Mouse (Mus musculus) heart, embryonic 12.5 days (tissue): ENCODE results near the gene Tmem106c. TPM values are rescaled to one million over a fixed set of nuclear protein-coding genes. Genes with fewer than 3 reads are reported as not detected.

Experiments used
- ATAC-seq: fragments of 200-750 bp; cut with Nextera tagmentation; 2 replicates; pipeline ENCODE4 v1.8.0; 2017; ENCODE audit warnings: moderate TSS enrichment, moderate library complexity; ENCODE audit not compliant: insufficient number of reproducible peaks, low FRiP score
- H3K27ac ChIP-seq: fragments of 300-500 bp; sonication (generic); 2 replicates; pipeline ENCODE4 v1.5.1; 2016; ENCODE audit warnings: mild to moderate bottlenecking, moderate library complexity; ENCODE audit not compliant: poor library complexity, severe bottlenecking
- H3K27me3 ChIP-seq: fragments of 300-500 bp; sonication (generic); replicated peaks from 2 replicates; pipeline ENCODE4 v1.6.1; 2016; ENCODE audit warnings: mild to moderate bottlenecking, moderate library complexity
- H3K36me3 ChIP-seq: fragments of 300-500 bp; sonication (generic); 2 replicates; pipeline ENCODE4 v1.6.1; 2016; ENCODE audit warnings: mild to moderate bottlenecking, moderate library complexity
- H3K4me1 ChIP-seq: fragments of 300-500 bp; sonication (generic); replicated peaks from 2 replicates; pipeline ENCODE4 v1.6.1; 2016; ENCODE audit warnings: mild to moderate bottlenecking
- H3K4me2 ChIP-seq: fragments of 300-500 bp; sonication (generic); 2 replicates; pipeline ENCODE4 v1.6.1; 2016; ENCODE audit warnings: mild to moderate bottlenecking, moderate library complexity
- H3K4me3 ChIP-seq: fragments of 300-500 bp; sonication (generic); 2 replicates; pipeline ENCODE4 v1.5.1; 2016; ENCODE audit warnings: mild to moderate bottlenecking
- H3K9ac ChIP-seq: fragments of 300-500 bp; sonication (generic); 2 replicates; pipeline ENCODE4 v1.6.1; 2016; ENCODE audit warnings: mild to moderate bottlenecking, moderate library complexity
- H3K9me3 ChIP-seq: fragments of 300-500 bp; sonication (generic); replicated peaks from 2 replicates; pipeline ENCODE4 v1.6.1; 2016; ENCODE audit warnings: mild to moderate bottlenecking, moderate library complexity
- WGBS: fragments of 180-500 bp; shearing (Covaris S2); methylation state at CpG from one replicate; pipeline ENCODE4 v1.1.7; 2016; 5-methylcytosine and 5-hydroxymethylcytosine counted together
- polyA plus RNA-seq: library from polyadenylated mRNA; unstranded; fragments of >200 nt; fragmentation: Nextera tagmentation; extraction: Ambion mirVana; gene quantifications from 2 replicates; pipeline ENCODE4 v1.2.1, GENCODE M21; 2016

The Tmem106c gene
- 28.5 and 32.2 TPM in 2 replicates for polyA plus RNA-seq

- Histone ChIP-seq H3K36me3 (0 out of 2 replicates have a peak, but pooled peaks cover 5% of the 10 kb centered on the region), H3K27me3 (no peaks in the 10 kb centered on the region), H3K4me3 (peak within 1 kb of the TSS; percentile 71), H3K9me3 (no peaks in the 10 kb centered on the region), H3K4me2 (peak within 1 kb of the TSS; percentile 85), H3K9ac (peak within 1 kb of the TSS; percentile 83), H3K4me1 (peaks cover 6% of the 10 kb centered on the region; the same call in 1 of the 2 replicates), H3K27ac (peak within 1 kb of the TSS; percentile 83)
- peak; percentile 93 for ATAC-seq
- under 1% methylated on average over 67 of the region's 67 CpGs for WGBS
Measured at GRCm38 (mm10) chr15:97963989-97964835, at the start of gene Tmem106c. Gene Tmem106c (plus strand): TSS chr15:97964200.

- Histone ChIP-seq H3K9ac (no peak overlapping the region), H3K4me3 (no peak overlapping the region), H3K36me3 (no peaks in the 10 kb centered on the region), H3K27me3 (peaks cover 22% of the 10 kb centered on the region), H3K4me1 (peaks cover 18% of the 10 kb centered on the region), H3K9me3 (no peaks in the 10 kb centered on the region), H3K4me2 (peak overlapping the region; percentile 47), H3K27ac (no peak overlapping the region)
- 4% methylated on average over 9 of the region's 9 CpGs for WGBS
- peak; percentile 72 for ATAC-seq
Measured at GRCm38 (mm10) chr15:97914331-97914747, 49.7 kb upstream of the Tmem106c start.

- 73% methylated on average over 9 of the region's 9 CpGs for WGBS
- Histone ChIP-seq H3K4me2 (no peak overlapping the region), H3K4me3 (no peak overlapping the region), H3K36me3 (no peaks in the 10 kb centered on the region), H3K9me3 (no peaks in the 10 kb centered on the region), H3K27me3 (no peaks in the 10 kb centered on the region; the same call in 1 of the 2 replicates), H3K27ac (no peak overlapping the region), H3K9ac (no peak overlapping the region), H3K4me1 (peaks cover 18% of the 10 kb centered on the region)
- ATAC-seq: no peak
Measured at GRCm38 (mm10) chr15:97917994-97918393, 46.0 kb upstream of the Tmem106c start.

DNA sequence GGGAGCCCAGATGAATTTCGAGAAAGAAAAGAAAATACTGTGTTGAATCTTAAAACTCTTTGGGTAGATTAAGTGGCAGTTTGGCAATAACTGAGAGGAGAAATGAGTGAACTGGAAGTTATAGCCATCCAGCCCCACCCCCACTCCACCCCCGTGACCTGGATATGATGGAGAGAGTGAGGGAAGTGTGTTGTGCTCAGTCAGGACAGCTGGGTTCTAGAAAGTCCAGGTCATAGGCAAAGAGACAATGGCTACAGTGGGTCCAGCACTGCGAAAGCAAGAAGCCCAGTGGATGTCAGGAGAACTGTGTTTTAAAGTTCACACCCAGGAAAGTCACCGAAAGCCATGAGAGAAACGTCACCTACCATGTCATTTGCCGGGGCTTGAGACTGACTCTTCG is 44.8 kb upstream of the Tmem106c start:
- Histone ChIP-seq H3K27me3 (no peaks in the 10 kb centered on the region; the same call in 1 of the 2 replicates), H3K4me2 (no peak overlapping the region), H3K9ac (no peak overlapping the region), H3K4me3 (no peak overlapping the region), H3K27ac (no peak overlapping the region), H3K9me3 (no peaks in the 10 kb centered on the region), H3K36me3 (no peaks in the 10 kb centered on the region), H3K4me1 (peaks cover 9% of the 10 kb centered on the region)
- ATAC-seq: no peak
- 74% methylated on average over 7 of the region's 7 CpGs for WGBS

- Histone ChIP-seq H3K27me3 (no peaks in the 10 kb centered on the region; the same call in 1 of the 2 replicates), H3K4me1 (no peaks in the 10 kb centered on the region), H3K4me3 (no peak overlapping the region), H3K9ac (no peak overlapping the region), H3K9me3 (no peaks in the 10 kb centered on the region), H3K4me2 (no peak overlapping the region), H3K36me3 (no peaks in the 10 kb centered on the region), H3K27ac (no peak overlapping the region)
- ATAC-seq: no peak
- 56% methylated on average over 5 of the region's 5 CpGs for WGBS
Measured at GRCm38 (mm10) chr15:97920306-97920705, 43.7 kb upstream of the Tmem106c start.

- no peak overlapping the region for H3K9ac ChIP-seq
- no peak for ATAC-seq
- 91% methylated on average over 9 of the region's 9 CpGs for WGBS
- no peaks in the 10 kb centered on the region for H3K9me3 ChIP-seq
- no peaks in the 10 kb centered on the region for H3K27me3 ChIP-seq
- H3K4me3 ChIP-seq: no peak overlapping the region
- H3K4me2 ChIP-seq: no peak overlapping the region
- no peaks in the 10 kb centered on the region for H3K36me3 ChIP-seq
- no peak overlapping the region for H3K27ac ChIP-seq
- H3K4me1 ChIP-seq: no peaks in the 10 kb centered on the region
Measured at GRCm38 (mm10) chr15:97921796-97922195, 42.2 kb upstream of the Tmem106c start.

DNA sequence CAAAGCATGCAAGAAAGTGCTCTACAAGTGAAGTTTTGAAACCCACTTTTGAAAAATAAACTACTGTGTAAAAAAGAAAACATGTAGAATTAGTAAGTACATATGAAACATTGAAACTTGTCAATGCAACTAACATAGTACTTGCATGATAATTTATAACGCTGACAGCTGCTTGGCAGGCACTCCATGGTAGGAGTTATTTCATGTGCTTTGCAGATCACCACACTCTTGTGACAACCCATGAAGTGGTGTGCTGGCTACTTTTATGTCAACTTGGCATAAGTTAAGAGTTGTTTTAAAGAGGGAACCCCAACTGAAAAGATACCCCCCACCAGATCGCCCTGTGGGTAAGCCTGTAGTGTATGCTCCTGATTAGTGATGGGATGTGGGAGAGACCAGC is 41.6 kb upstream of the Tmem106c start:
- ATAC-seq: no peak
- H3K36me3 ChIP-seq: no peaks in the 10 kb centered on the region
- H3K27ac ChIP-seq: no peak overlapping the region
- H3K4me2 ChIP-seq: no peak overlapping the region
- WGBS: 79% methylated on average over 2 of the region's 2 CpGs
- H3K27me3 ChIP-seq: no peaks in the 10 kb centered on the region
- H3K9ac ChIP-seq: no peak overlapping the region
- no peak overlapping the region for H3K4me3 ChIP-seq
- H3K4me1 ChIP-seq: peaks cover 5% of the 10 kb centered on the region
- no peaks in the 10 kb centered on the region for H3K9me3 ChIP-seq

DNA sequence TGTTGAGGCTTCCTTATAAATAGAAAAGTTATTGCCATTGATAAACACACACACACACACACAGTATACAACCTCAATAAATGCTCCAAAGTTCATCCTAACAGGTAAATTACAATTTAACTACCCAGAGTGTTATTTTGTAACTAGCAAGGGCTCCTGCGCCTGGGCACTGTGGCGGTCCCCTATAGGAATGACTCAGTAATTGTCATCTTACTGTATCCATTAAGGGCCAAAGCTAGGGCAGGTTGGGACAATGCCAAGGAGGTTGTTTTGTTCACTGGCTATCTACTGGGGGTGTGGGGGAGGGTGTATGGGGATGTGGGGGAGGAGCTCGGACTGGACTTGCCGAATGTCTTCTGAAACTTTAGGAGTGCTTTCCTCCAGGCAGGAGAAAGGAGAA is 37.0 kb upstream of the Tmem106c start:
- H3K36me3 ChIP-seq: no peaks in the 10 kb centered on the region
- H3K27ac ChIP-seq: no peak overlapping the region
- H3K9me3 ChIP-seq: no peaks in the 10 kb centered on the region
- peaks cover 22% of the 10 kb centered on the region for H3K4me1 ChIP-seq
- H3K9ac ChIP-seq: no peak overlapping the region
- 58% methylated on average over 4 of the region's 4 CpGs for WGBS
- peaks cover 10% of the 10 kb centered on the region; the same call in 1 of the 2 replicates for H3K27me3 ChIP-seq
- H3K4me2 ChIP-seq: no peak overlapping the region
- H3K4me3 ChIP-seq: no peak overlapping the region
- ATAC-seq: no peak

GRCm38 (mm10) chr15:97927821-97928220 is 36.2 kb upstream of the Tmem106c start:
- no peaks in the 10 kb centered on the region for H3K36me3 ChIP-seq
- H3K9me3 ChIP-seq: no peaks in the 10 kb centered on the region
- H3K27me3 ChIP-seq: peaks cover 10% of the 10 kb centered on the region; the same call in 1 of the 2 replicates
- no peak overlapping the region for H3K27ac ChIP-seq
- WGBS: 35% methylated on average over 6 of the region's 6 CpGs
- H3K4me1 ChIP-seq: peaks cover 22% of the 10 kb centered on the region
- ATAC-seq: no peak
- H3K4me2 ChIP-seq: no peak overlapping the region
- no peak overlapping the region for H3K9ac ChIP-seq
- no peak overlapping the region for H3K4me3 ChIP-seq

- H3K4me1 ChIP-seq: peaks cover 22% of the 10 kb centered on the region
- H3K36me3 ChIP-seq: no peaks in the 10 kb centered on the region
- H3K4me2 ChIP-seq: no peak overlapping the region
- no peaks in the 10 kb centered on the region for H3K9me3 ChIP-seq
- H3K9ac ChIP-seq: no peak overlapping the region
- H3K27ac ChIP-seq: no peak overlapping the region
- WGBS: 28% methylated on average over 13 of the region's 13 CpGs
- ATAC-seq: 0 out of 2 replicates have a peak, but pooled peaks have one; percentile 45
- H3K4me3 ChIP-seq: no peak overlapping the region
- peaks cover 10% of the 10 kb centered on the region; the same call in 1 of the 2 replicates for H3K27me3 ChIP-seq
Measured at GRCm38 (mm10) chr15:97929259-97929824, 34.7 kb upstream of the Tmem106c start.

DNA sequence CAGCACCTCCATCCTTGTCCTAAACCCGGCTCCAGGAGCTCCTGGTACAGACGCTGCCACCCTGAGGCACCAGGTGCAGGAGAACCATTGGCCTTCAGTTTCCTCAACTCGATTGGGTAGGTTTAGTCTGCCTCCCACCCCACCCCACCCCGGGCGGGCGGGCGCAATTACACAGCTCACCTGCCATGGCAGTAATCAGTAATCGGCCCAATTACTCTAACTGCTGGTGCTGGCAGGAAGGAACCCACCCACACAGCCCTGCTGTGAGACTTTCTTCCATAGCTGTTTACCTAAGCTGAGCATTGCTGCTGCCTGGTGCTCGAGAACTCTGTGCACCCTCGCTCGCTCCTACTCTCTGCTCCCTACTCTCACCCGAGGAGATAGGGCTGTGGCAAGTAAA is 31.6 kb upstream of the Tmem106c start:
- H3K9ac ChIP-seq: no peak overlapping the region

More for the DNA sequence above, 31.6 kb upstream of the Tmem106c start:
- H3K9me3 ChIP-seq: 0 out of 2 replicates have a peak, but pooled peaks cover 3% of the 10 kb centered on the region
- no peaks in the 10 kb centered on the region for H3K36me3 ChIP-seq
- no peak overlapping the region for H3K4me2 ChIP-seq
- peaks cover 10% of the 10 kb centered on the region; the same call in 1 of the 2 replicates for H3K27me3 ChIP-seq
- peaks cover 21% of the 10 kb centered on the region for H3K4me1 ChIP-seq
- 83% methylated on average over 12 of the region's 12 CpGs for WGBS
- ATAC-seq: no peak
- H3K27ac ChIP-seq: no peak overlapping the region
- no peak overlapping the region for H3K4me3 ChIP-seq
